Mouse (Mus musculus) cerebellum, adult 9-11 months (tissue): ENCODE results near the gene Wdr90.

Experiments
- DNase-seq: peaks from one replicate; pipeline ENCODE4 v3.0.0; 2022

The Wdr90 gene

GRCm38 (mm10) chr17:25860832-25861703, at the start of gene Wdr90:
Gene Wdr90, minus strand, starts transcription at chr17:25861501.
- DNase-seq: peak; percentile 92

GRCm38 (mm10) chr17:25907640-25908039, 46.3 kb upstream of the Wdr90 start:
- DNase-seq: no peak

DNA sequence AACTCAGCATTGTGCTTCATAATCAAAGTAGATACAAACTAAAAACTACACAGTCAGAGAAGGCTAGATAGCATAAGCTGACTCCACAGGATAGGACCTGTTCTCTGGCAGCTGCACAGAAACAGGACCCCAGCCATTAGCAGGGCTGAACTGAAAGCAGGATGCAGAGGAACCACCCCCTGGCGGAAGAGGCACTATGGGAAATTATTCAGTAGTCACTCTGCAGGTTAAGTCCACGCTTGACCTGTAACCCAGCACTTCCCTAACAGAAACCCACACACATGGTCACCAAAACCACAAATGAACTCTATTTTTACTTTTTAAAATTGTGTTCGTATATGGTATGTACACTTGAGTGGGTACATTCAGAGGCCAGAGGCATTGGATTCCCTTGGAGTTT, 41.8 kb upstream of the Wdr90 start:
- no peak for DNase-seq

DNA sequence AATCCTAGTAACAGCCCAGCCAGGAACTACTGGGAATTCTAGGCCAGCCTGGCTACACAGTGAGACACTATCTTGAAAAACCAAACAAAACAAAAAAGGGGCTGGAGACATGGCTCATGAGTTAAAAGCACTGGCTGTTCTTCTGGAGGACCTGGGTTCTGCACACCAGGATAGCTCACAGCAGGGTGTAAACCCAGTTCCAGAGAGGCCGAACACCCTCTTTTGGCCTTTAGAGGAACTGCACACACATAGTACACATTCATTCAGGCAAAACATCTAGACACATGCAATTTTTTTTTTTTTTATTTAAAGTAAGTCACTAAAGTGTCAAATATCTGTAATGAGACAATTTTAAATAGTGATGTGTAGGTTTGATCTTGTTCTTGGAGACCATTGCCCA, 38.9 kb upstream of the Wdr90 start:
- no peak for DNase-seq

GRCm38 (mm10) chr17:25895891-25896290, 34.6 kb upstream of the Wdr90 start:
- peak; percentile 30 for DNase-seq

DNA sequence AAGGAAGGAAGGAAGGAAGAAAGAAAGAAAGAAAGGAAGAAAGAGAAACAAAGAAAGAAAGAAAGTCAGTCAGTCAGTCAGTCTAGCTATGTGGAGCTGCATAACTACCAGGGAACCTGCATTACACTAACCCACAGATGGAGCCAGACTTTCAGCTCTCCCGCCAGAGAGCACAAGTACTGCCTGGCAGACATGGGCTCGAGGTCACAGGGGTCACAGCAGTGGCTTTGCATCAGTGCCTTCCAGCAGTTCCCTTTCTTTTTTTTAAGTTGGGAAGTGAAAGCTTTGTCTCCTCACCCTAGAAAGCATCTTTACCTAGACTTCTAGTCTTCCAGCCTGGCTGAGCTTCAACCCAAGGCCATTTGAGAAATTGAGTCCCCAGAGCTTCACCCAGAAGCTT, 34.1 kb upstream of the Wdr90 start:
- no peak for DNase-seq

- DNase-seq: peak; percentile 83
Measured at GRCm38 (mm10) chr17:25893975-25894617, 32.8 kb upstream of the Wdr90 start.

GRCm38 (mm10) chr17:25888837-25889236, 27.5 kb upstream of the Wdr90 start:
- no peak for DNase-seq

- peak; percentile 21 for DNase-seq
Measured at GRCm38 (mm10) chr17:25887467-25887866, 26.2 kb upstream of the Wdr90 start.

- no peak for DNase-seq
Measured at GRCm38 (mm10) chr17:25886806-25887205, 25.5 kb upstream of the Wdr90 start.

DNA sequence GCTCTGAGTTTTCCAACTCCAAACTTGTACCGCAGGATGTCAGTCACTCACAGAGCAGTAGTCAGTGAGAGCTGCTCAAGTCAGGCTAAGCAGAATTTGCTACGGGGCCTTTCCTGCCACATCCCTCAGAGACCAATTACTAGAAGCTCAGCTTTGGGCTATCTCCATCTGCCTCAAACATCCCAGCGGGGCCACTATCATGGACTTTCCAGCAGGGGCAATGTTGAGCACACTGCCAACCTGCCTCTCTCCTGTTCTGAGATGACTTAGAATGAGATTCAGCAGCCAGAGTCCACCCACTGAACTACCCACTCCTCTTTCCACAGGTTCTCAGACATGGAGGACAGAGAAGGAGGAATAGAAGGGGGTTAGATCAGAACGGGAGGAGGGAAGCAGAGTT, 24.3 kb upstream of the Wdr90 start:
- DNase-seq: peak; percentile 55

- no peak for DNase-seq
Measured at GRCm38 (mm10) chr17:25883824-25884223, 22.5 kb upstream of the Wdr90 start.

DNA sequence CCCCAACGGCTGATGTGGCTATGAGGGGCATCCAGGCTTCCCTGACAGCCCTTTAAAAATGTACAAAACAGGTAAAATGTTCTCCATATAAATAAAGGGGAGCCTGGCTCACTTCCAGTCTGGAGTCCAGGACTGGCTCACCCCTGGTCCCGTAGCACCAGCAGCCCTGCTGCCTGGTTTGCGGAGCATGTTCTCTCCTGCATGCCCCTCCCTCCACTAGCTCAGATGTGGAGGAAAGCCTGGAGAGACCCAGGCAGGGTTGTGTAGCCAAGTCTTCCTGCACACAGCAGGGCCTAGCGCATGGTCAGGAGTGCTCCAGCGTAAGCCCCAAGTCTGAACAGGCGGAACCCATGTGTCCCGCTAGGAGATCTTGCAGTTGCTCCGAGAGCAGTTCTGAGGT, 22.0 kb upstream of the Wdr90 start:
- no peak for DNase-seq

- DNase-seq: no peak
Measured at GRCm38 (mm10) chr17:25882306-25882705, 21.0 kb upstream of the Wdr90 start.

DNA sequence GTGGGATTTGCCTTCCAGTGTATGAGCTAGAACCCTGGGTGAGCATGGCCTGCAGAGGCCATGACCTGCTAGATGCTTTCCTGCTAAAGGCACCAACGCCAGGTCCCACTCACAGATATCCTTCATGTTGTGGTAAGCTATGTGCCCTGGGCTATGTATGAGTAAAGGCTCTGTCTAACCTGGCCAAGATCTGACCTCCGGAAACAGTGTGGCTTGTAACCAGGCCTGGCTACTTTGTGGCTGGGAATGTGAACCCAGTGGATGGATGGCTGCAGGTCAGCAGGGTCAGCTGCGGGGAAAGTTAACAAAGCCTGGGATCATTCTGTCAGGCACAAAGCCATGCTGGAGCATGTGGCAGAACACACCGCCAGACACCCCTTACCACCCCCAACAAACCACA, 20.4 kb upstream of the Wdr90 start:
- no peak for DNase-seq

GRCm38 (mm10) chr17:25880913-25881641, 19.8 kb upstream of the Wdr90 start:
- peak; percentile 53 for DNase-seq

- peak; percentile 62 for DNase-seq
Measured at GRCm38 (mm10) chr17:25880196-25880910, 19.1 kb upstream of the Wdr90 start, which contains the start of gene Wfikkn1. Gene Wfikkn1, minus strand, starts transcription at chr17:25880858.

- peak; percentile 63 for DNase-seq
Measured at GRCm38 (mm10) chr17:25879750-25880149, 18.4 kb upstream of the Wdr90 start.

- DNase-seq: peak; percentile 53
Measured at GRCm38 (mm10) chr17:25879261-25879660, 18.0 kb upstream of the Wdr90 start.

DNA sequence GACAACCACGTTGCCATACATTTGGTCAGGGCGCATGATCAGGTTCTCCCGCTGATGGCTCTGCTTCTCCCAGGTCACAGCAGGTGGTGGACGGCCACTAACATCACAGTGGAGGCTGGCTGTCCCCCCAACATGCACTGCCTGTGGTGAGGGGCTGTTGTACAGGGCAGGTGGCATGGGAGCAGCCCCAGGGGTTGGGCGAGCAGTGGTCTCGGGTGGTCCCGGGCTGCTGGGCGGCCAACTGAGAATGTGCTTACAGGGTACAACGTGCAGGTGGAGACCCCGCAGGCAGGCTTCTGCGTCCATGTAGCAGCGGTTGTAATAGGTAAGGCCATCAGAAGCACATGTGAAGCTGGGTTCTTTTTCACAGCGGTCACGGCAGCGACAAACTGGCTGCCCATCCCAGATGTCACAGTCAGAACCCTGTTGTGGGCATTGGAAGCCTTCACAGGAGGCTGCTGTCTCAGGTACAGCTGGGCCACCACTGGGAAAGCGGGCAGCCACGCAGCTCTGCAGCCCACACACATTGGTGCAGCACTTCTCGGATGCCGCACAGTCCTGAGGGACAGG, 17.4 kb upstream of the Wdr90 start:
- DNase-seq: no peak

GRCm38 (mm10) chr17:25877741-25878610, 16.7 kb upstream of the Wdr90 start:
- peak; percentile 69 for DNase-seq
